Comparison of ENCODE assay signal across 8 mouse cellular contexts in genomic region chr5:115193669-115194625, GRCm38 (mm10). TPM values are rescaled to one million over a fixed set of nuclear protein-coding genes. Genes with fewer than 3 reads are reported as not detected.
DNase-seq lines count a peak whose midpoint lies in the region; ATAC-seq and TF ChIP-seq lines count a peak whose summit lies in the region.

Gene Cabp1 (minus strand): TSS chr5:115194381.

- TF ChIP-seq POLR2A in brain, embryonic 14.5 days (IDR thresholded peaks at IDR 0.05; ENCODE audit: borderline replicate concordance, extremely low read depth, insufficient read depth, insufficient read length, poor library complexity, severe bottlenecking) = no peak

- WGBS in forebrain, embryonic 12.5 days = under 1% methylated on average over 91 of the region's 116 CpGs
- under 1% methylated on average over 71 of the region's 116 CpGs for WGBS in intestine, postnatal 0 days
- under 1% methylated on average over 110 of the region's 116 CpGs for WGBS in limb, embryonic 15.5 days
- under 1% methylated on average over 71 of the region's 116 CpGs for WGBS in midbrain, embryonic 15.5 days

- peaks cover 76% of the 10 kb centered on the region for H3K27me3 ChIP-seq in forebrain, embryonic 12.5 days
- H3K27me3 ChIP-seq in intestine, postnatal 0 days (replicated peaks; ENCODE audit: control insufficient read depth, insufficient read depth, low read length) = peaks cover 59% of the 10 kb centered on the region
- H3K27me3 ChIP-seq in limb, embryonic 15.5 days = peaks cover 67% of the 10 kb centered on the region
- peaks cover 39% of the 10 kb centered on the region for H3K27me3 ChIP-seq in midbrain, embryonic 15.5 days (replicated peaks)

- ATAC-seq in forebrain, embryonic 12.5 days (ENCODE audit: low FRiP score) = peak; percentile 63
- peak; percentile 29 for ATAC-seq in intestine, postnatal 0 days
- ATAC-seq in limb, embryonic 15.5 days (ENCODE audit: insufficient number of reproducible peaks, low FRiP score, low TSS enrichment, low read depth) = peak; percentile 36
- ATAC-seq in midbrain, embryonic 15.5 days (replicated peaks) = peak; percentile 75

- no peaks in the 10 kb centered on the region for H3K9me3 ChIP-seq in forebrain, embryonic 12.5 days
- no peaks in the 10 kb centered on the region for H3K9me3 ChIP-seq in intestine, postnatal 0 days (ENCODE audit: control insufficient read depth)
- no peaks in the 10 kb centered on the region for H3K9me3 ChIP-seq in limb, embryonic 15.5 days
- no peaks in the 10 kb centered on the region for H3K9me3 ChIP-seq in midbrain, embryonic 15.5 days

- DNase-seq in gastrocnemius, postnatal 10 days = peak; percentile 50
- DNase-seq in gastrocnemius, adult 8-10 months (ENCODE audit: low spot score in 2 of 2) = no peak
- peak; percentile 80 for DNase-seq in brain, embryonic 14.5 days (ENCODE audit: low read depth)
- peak; percentile 82 for DNase-seq in testis, postnatal 10 days (ENCODE audit: low spot score)

- H3K9ac ChIP-seq in forebrain, embryonic 12.5 days = peak within 1 kb of the TSS; percentile 80
- 0 out of 2 replicates have a peak within 1 kb of the TSS, but pooled peaks have one; percentile 17 for H3K9ac ChIP-seq in intestine, postnatal 0 days (ENCODE audit: low read depth, low read length)
- peak within 1 kb of the TSS; percentile 28 for H3K9ac ChIP-seq in limb, embryonic 15.5 days
- peak within 1 kb of the TSS; percentile 57 for H3K9ac ChIP-seq in midbrain, embryonic 15.5 days

- H3K36me3 ChIP-seq in forebrain, embryonic 12.5 days (replicated peaks) = no peaks in the 10 kb centered on the region
- no peaks in the 10 kb centered on the region for H3K36me3 ChIP-seq in intestine, postnatal 0 days (ENCODE audit: control insufficient read depth, insufficient read depth)
- no peaks in the 10 kb centered on the region for H3K36me3 ChIP-seq in limb, embryonic 15.5 days
- H3K36me3 ChIP-seq in midbrain, embryonic 15.5 days (replicated peaks) = no peaks in the 10 kb centered on the region

- H3K4me1 ChIP-seq in forebrain, embryonic 12.5 days = peaks cover 29% of the 10 kb centered on the region
- H3K4me1 ChIP-seq in intestine, postnatal 0 days (replicated peaks; ENCODE audit: control insufficient read depth, insufficient read depth, low read length) = peaks cover 5% of the 10 kb centered on the region
- H3K4me1 ChIP-seq in limb, embryonic 15.5 days = peaks cover 26% of the 10 kb centered on the region
- H3K4me1 ChIP-seq in midbrain, embryonic 15.5 days = peaks cover 29% of the 10 kb centered on the region

- H3K27ac ChIP-seq in forebrain, embryonic 12.5 days = 0 out of 2 replicates have a peak within 1 kb of the TSS, but pooled peaks have one; percentile 19
- no peak within 1 kb of the TSS for H3K27ac ChIP-seq in intestine, postnatal 0 days (ENCODE audit: low read depth, low read length)
- no peak within 1 kb of the TSS for H3K27ac ChIP-seq in limb, embryonic 15.5 days
- no peak within 1 kb of the TSS for H3K27ac ChIP-seq in midbrain, embryonic 15.5 days

- peak within 1 kb of the TSS; percentile 100 for H3K4me2 ChIP-seq in forebrain, embryonic 12.5 days
- H3K4me2 ChIP-seq in intestine, postnatal 0 days (replicated peaks; ENCODE audit: low read depth) = peak within 1 kb of the TSS; percentile 99
- peak within 1 kb of the TSS; percentile 100 for H3K4me2 ChIP-seq in limb, embryonic 15.5 days
- H3K4me2 ChIP-seq in midbrain, embryonic 15.5 days = peak within 1 kb of the TSS; percentile 99

- H3K4me3 ChIP-seq in forebrain, embryonic 12.5 days (replicated peaks) = peak within 1 kb of the TSS; percentile 71
- H3K4me3 ChIP-seq in intestine, postnatal 0 days (ENCODE audit: low read depth, low read length) = peak within 1 kb of the TSS; percentile 56
- H3K4me3 ChIP-seq in limb, embryonic 15.5 days = peak within 1 kb of the TSS; percentile 56
- H3K4me3 ChIP-seq in midbrain, embryonic 15.5 days = peak within 1 kb of the TSS; percentile 59

- TF ChIP-seq CTCF in brain, embryonic 14.5 days (IDR thresholded peaks at IDR 0.05; ENCODE audit: borderline replicate concordance, extremely low read depth, insufficient read depth, insufficient read length) = peak; percentile 52
- TF ChIP-seq CTCF in intestine, postnatal 0 days (IDR thresholded peaks at IDR 0.05; ENCODE audit: low read depth) = peak; percentile 60

RNA-seq across cellular contexts. Expression of gene Cabp1, which starts in this region (rescaled TPM):
- total RNA-seq in gastrocnemius, postnatal 10 days (2021) = 1 to 10 TPM; 2.1 to 4.5 TPM
- 1 to 10 TPM in 1 of 4 experiments, under 1 TPM in 3; 0.22 to 1.1 (median 0.38) TPM for total RNA-seq in gastrocnemius, adult 8-10 months (2022)
- polyA plus RNA-seq in brain, embryonic 14.5 days (2012; rRNA removed) = 28.6 and 32.9 TPM in 2 replicates
- 6.0 and 6.1 TPM in 2 replicates for polyA plus RNA-seq in forebrain, embryonic 12.5 days (2016; fragmentation: Nextera tagmentation; extraction: Ambion mirVana)
- polyA plus RNA-seq in intestine, postnatal 0 days (2015; fragmentation: Nextera tagmentation; extraction: Ambion mirVana) = 0.57 and 0.90 TPM in 2 replicates
- 1.2 and 1.3 TPM in 2 replicates for polyA plus RNA-seq in limb, embryonic 15.5 days (2015; fragmentation: Nextera tagmentation; extraction: Ambion mirVana)
- polyA plus RNA-seq in midbrain, embryonic 15.5 days (2015; fragmentation: Nextera tagmentation; extraction: Ambion mirVana) = 5.2 and 6.0 TPM in 2 replicates

Comparison
In these comparisons a context has a peak if more than half of its experiments do, and no peak if none do; other contexts are left out.
1. DNase-seq: peak in gastrocnemius, postnatal 10 days (single experiment), brain, embryonic 14.5 days (single experiment) and testis, postnatal 10 days (single experiment); none in gastrocnemius, adult 8-10 months (0 of 2).
2. Peak in ATAC-seq, H3K4me3 ChIP-seq, H3K9ac ChIP-seq and H3K4me2 ChIP-seq in intestine, postnatal 0 days; RNA of the gene not detected or under 1 TPM.
3. H3K9ac ChIP-seq: peak in every context shown above with its lines; median percentile 80 in forebrain, embryonic 12.5 days; 57 in midbrain, embryonic 15.5 days; 28 in limb, embryonic 15.5 days; 17 in intestine, postnatal 0 days.
4. Peak in every context shown above with its lines, with median percentiles within 50 percentile points of each other: ATAC-seq, H3K4me2 ChIP-seq and H3K4me3 ChIP-seq.